Mouse (Mus musculus) urinary bladder, adult 18-20 months (tissue): ENCODE measurements around the gene Kras.

Experiments
- DNase-seq, 2 experiments: peaks; one replicate each; pipeline ENCODE4 v3.0.0; 2022; ENCODE audit warnings: low spot score in 2 of 2, mixed read lengths in 2 of 2

Gene Kras

GRCm38 (mm10) chr6:145249291-145250184 lies 501 bp downstream of the Kras start:
- DNase-seq = peak; percentile 26 to 74

- DNase-seq = no peak
Measured at GRCm38 (mm10) chr6:145247886-145248285, 2.2 kb downstream of the Kras start.

GRCm38 (mm10) chr6:145246841-145247240 lies 3.2 kb downstream of the Kras start:
- no peak for DNase-seq

DNA sequence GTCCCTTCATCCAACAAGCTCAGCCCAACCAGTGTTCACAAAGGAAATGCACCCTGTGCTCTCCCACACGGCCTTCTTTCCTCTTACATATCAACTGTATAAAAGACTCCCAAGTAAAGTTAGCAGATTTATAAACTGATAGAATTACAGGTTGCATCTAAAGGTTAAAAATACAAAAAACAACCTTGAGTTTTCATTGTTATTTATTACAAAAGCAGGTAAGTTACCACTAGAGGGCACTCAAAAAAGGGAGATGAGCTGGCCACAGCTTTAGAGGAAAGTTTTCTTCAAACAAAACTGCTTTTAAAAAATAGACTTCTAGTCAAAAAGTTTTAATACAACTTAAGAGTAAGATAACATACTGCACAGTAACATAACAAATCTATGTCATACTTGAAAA lies 7.5 kb downstream of the Kras start:
- no peak for DNase-seq

DNA sequence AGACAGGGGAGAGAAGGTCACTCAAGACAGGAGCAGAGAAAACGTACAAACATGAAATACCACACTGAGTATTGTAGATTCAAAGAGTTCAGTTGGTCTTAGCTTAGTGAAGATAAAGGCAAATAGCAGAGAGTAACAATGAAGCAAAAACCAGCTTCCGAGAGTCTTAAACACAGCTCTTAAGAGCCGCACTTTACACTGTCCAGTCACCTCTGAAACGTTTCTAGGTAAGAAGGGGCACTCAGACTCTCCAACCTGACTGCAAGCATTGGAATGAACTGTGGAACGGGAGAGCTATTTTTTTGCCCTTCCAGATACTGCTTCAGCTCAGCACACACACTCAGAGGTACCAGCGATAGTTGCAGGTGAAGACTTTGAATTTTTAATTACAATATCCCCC lies 9.8 kb downstream of the Kras start:
- DNase-seq = no peak

- no peak for DNase-seq
Measured at GRCm38 (mm10) chr6:145237148-145237547, 12.9 kb downstream of the Kras start.

DNA sequence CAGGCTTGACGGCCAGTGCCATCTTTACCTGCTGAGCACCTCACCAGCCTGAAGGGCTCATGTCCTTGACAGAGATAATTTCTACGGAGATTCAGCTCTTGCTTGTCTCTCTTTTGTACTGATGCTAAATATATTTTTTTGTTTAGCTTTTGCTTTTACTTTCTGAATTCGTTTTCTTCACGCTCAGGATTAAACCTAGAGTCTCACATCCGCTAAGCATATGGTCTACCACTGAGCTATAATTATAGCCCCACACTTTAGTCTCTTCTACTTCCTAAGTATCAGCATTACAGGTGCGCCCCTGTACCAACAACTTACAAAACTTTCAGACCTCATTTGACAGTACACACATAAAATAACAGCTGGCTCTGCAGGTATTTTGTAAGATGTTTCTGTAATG lies 14.7 kb downstream of the Kras start:
- no peak for DNase-seq

DNA sequence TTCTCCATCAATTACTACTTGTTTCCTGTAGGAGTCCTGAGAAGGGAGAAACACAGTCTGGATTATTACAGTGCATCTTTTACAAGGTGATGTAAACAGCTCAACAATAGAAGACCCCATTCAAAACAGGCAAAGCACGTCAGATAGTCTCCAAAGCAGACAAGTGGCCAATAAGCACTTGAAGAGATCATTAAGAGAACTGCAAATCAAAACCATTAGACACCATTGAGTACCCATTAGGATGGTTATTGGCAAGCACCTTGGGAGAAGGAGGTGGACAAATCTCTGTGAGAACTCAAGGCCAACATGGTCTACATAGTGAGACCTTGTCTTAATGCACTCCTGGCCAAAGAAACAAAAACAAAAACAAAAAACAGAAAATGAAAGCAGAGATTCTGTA lies 15.6 kb downstream of the Kras start:
- no peak for DNase-seq

- DNase-seq = no peak
Measured at GRCm38 (mm10) chr6:145226296-145226695, 23.7 kb downstream of the Kras start.

GRCm38 (mm10) chr6:145224246-145224645 lies 25.8 kb downstream of the Kras start:
- no peak for DNase-seq

- DNase-seq = no peak
Measured at GRCm38 (mm10) chr6:145215826-145216225, 34.2 kb downstream of the Kras start.

GRCm38 (mm10) chr6:145213916-145214315 lies 36.1 kb downstream of the Kras start:
- no peak for DNase-seq

DNA sequence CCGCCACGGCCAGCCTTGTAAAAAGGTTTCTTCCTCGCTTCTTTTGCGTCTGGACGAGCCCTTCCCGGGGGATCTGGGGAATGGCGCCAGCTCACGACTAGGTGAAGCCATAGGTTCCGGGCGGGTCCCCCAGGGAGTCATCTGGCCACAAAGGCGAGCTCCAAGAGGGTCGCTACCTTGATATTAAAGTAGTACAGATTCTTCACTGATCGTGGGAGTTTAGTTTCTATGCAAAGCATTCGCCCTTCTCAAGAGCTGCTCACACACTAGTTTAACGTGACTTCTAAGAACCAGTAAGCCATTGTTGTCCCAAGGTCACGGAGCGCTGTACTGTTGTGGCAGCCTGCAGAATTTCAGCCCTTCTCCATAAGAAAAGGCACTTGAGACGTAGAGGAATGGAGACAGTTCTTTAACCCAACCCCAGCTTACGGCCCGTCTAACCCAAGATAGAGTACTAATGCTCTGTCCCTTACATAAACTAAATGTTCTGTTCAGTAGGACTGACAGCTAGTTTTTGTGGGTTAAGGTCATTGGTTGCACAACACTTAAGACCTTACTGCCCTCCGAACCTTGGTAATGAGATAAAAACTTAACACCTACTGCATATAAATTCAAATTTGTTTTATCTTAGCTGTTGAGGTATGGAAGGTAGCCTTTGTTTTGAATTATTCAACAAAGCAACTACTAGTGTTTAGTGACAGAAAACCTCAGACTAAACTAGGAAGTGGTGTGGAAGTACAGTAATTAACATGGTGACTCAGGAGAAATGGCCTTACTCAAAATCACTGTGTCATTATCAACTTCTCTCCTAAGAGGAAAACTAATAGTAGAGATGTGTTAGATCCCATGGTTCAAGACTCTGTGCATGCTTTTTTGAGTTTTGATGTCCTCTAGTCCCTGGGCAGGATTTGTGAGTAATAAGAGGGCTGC lies 38.4 kb downstream of the Kras start:
- no peak for DNase-seq

DNA sequence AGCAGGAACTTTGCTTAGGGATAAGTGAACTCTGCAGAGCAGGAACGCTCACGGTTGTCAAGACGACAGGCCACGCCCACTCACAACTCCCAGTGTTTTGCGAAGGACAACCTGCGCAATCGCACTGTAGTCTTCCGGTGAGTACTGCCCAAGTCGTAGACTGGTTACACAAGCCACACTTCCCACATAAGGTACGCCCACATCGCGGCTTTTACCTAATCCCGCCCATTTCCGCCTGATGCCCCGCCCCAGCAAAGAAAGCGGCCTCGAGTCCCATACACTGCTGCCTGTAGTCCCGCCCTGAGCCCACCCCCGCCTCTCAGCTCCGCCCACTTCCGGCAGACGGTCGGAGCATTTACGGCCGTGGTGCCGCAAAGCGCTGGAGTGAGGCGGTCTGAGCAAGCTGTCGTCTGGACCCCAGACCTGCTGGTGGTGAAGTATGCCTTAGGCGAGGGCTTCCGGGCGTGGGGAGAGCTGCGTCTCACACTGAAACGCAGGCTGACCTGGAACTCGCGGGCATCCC lies 39.2 kb downstream of the Kras start, which contains the start of the genes Casc1 and Etfrf1:
TSS of gene Casc1 (minus strand) at position 190 of the 523 bp plus-strand sequence.
TSS of gene Etfrf1 (plus strand) at position 319 of the 523 bp plus-strand sequence.
- peak; percentile 87 to 99 for DNase-seq

DNA sequence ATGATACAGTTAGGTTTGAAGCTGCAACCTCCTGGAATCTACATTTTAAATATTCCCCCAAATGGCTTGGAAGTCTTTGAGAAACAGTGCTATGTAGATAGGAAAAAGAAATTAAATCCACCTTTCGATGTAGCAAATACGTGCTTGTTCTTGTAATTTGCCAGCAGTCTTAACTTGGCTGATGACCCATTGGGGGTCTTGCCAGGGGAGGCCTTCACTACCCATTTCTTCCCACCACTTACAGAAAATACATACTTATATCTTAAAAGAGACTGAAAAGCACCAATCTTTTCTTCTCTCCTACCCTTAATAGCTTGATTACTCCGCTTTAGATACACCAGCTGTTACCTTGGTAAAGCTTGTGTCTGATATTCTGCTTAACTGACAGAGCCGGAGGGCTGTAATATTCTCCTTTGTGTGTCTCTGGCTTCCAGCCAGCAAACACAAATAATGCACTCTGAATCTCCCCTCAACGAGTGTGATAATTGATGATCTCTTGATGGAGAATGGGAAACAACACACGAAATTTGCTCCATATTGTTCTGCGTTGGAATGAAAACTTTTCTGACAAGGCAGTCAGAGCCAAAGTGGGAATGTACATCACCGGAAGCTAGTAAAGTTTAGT lies 39.9 kb downstream of the Kras start:
- no peak for DNase-seq

GRCm38 (mm10) chr6:145205142-145205541 lies 44.9 kb downstream of the Kras start:
- no peak for DNase-seq

DNA sequence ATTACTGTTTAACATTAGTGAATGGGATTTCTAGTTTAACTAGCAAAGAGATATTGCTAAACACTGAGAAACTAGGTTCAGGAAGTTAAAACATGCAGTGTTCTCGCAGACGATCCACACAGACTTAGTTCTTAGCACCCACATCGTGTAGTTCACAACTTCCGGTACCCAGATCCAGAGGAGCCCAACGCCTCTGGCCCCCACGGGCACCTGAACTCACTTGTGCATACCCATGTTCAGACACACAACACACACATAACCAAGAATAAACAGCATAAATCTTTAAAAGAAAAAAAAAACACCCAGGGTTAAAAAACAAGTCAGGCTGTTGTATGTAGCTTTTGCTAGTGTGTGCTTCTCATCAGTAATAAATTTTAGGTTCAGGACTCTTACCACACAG lies 45.6 kb downstream of the Kras start:
- no peak for DNase-seq

- no peak for DNase-seq
Measured at GRCm38 (mm10) chr6:145202432-145203125, 47.5 kb downstream of the Kras start.

- DNase-seq = no peak
Measured at GRCm38 (mm10) chr6:145197949-145198686, 51.9 kb downstream of the Kras start.

DNA sequence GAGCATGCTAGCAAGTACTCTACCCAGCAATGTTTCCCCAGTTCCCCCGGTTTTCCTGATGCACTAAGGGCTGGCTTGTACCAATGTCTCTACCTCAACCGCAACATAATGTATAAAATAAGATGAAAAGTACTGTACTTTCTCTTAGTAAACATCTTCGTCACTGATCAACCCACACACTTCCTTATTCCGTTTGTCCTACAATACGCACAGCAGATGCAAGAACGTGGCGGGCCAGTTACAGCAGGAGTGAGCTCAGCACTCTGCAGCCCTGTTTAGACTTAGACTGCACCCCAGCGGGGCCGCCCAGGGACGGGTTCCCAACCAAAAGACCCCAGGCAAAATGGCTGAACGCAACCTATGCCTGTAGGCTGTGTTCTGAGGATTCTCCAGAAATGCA lies 56.6 kb downstream of the Kras start:
- no peak for DNase-seq
